Mouse (Mus musculus): ENCODE data around the gene Sf3b5. TPM values are rescaled to one million over a fixed set of nuclear protein-coding genes. Genes with fewer than 3 reads are reported as not detected.

The Sf3b5 gene
- polyA plus RNA-seq, 1 experiment from 2014 or later, result 25.1 TPM

- H3K4me3 ChIP-seq, result no peak overlapping the region
- no peak overlapping the region for H3K9ac ChIP-seq
- no peaks in the 10 kb centered on the region for H3K9me3 ChIP-seq (replicated peaks)
- no peak for ATAC-seq (replicated peaks; ENCODE audit: insufficient number of reproducible peaks, insufficient read depth, low FRiP score, low read depth)
- H3K27ac ChIP-seq, result no peak overlapping the region
- H3K4me1 ChIP-seq (replicated peaks), result no peaks in the 10 kb centered on the region
- no peaks in the 10 kb centered on the region for H3K36me3 ChIP-seq
- no peaks in the 10 kb centered on the region for H3K27me3 ChIP-seq
- no peak overlapping the region for H3K4me2 ChIP-seq
- 80% methylated on average over 11 of the region's 11 CpGs for WGBS
These were observed 39.5 kb downstream of the Sf3b5 start for GRCm38 (mm10) chr10:13044659-13045058.

- no peak for ATAC-seq (replicated peaks; ENCODE audit: insufficient number of reproducible peaks, insufficient read depth, low FRiP score, low read depth)
- Histone ChIP-seq H3K27ac (no peak overlapping the region), H3K9ac (no peak overlapping the region), H3K4me1 (replicated peaks) (no peaks in the 10 kb centered on the region), H3K4me3 (no peak overlapping the region), H3K36me3 (no peaks in the 10 kb centered on the region), H3K4me2 (no peak overlapping the region), H3K27me3 (no peaks in the 10 kb centered on the region), H3K9me3 (replicated peaks) (no peaks in the 10 kb centered on the region)
- 42% methylated on average over 4 of the region's 4 CpGs for WGBS
These were observed 42.7 kb downstream of the Sf3b5 start for GRCm38 (mm10) chr10:13047816-13048215.

GRCm38 (mm10) chr10:13056863-13057381 is 51.8 kb downstream of the Sf3b5 start:
- Histone ChIP-seq H3K4me1 (replicated peaks) (peaks cover 7% of the 10 kb centered on the region), H3K4me3 (no peak overlapping the region), H3K27me3 (peaks cover 16% of the 10 kb centered on the region), H3K4me2 (no peak overlapping the region), H3K36me3 (no peaks in the 10 kb centered on the region), H3K9ac (no peak overlapping the region), H3K27ac (no peak overlapping the region), H3K9me3 (replicated peaks) (no peaks in the 10 kb centered on the region)
- WGBS, result 78% methylated on average over 6 of the region's 6 CpGs
- no peak for ATAC-seq (replicated peaks; ENCODE audit: insufficient number of reproducible peaks, insufficient read depth, low FRiP score, low read depth)

Other genes with a start within 250 kb of the Sf3b5 start
- 58.8 and 67.5 TPM in 2 replicates for gene Utrn, start 136.0 kb upstream of the Sf3b5 start, polyA plus RNA-seq (2015; fragmentation: Nextera tagmentation; extraction: Ambion mirVana)
- 3.5 and 5.9 TPM in 2 replicates for gene Stx11, start 41.0 kb upstream of the Sf3b5 start, polyA plus RNA-seq (2015; fragmentation: Nextera tagmentation; extraction: Ambion mirVana)
- gene Plagl1, start 55.2 kb downstream of the Sf3b5 start, polyA plus RNA-seq (2015; fragmentation: Nextera tagmentation; extraction: Ambion mirVana), result 165 and 200 TPM in 2 replicates
- not detected in 2 replicates for gene Zc2hc1b, start 172.7 kb downstream of the Sf3b5 start, polyA plus RNA-seq (2015; fragmentation: Nextera tagmentation; extraction: Ambion mirVana)
- gene Ltv1, start 187.8 kb downstream of the Sf3b5 start, polyA plus RNA-seq (2015; fragmentation: Nextera tagmentation; extraction: Ambion mirVana), result 42.7 and 46.0 TPM in 2 replicates

Measured in heart, embryonic 15.5 days (tissue).